Mouse (Mus musculus) embryo, embryonic 11.5 days (tissue): ENCODE results near the gene Zfp719.

Source experiments
- DNase-seq: peaks from one replicate; pipeline ENCODE4 v3.0.0-alpha.2; 2012; ENCODE audit warnings: low read depth, low spot score

Gene Zfp719

DNA sequence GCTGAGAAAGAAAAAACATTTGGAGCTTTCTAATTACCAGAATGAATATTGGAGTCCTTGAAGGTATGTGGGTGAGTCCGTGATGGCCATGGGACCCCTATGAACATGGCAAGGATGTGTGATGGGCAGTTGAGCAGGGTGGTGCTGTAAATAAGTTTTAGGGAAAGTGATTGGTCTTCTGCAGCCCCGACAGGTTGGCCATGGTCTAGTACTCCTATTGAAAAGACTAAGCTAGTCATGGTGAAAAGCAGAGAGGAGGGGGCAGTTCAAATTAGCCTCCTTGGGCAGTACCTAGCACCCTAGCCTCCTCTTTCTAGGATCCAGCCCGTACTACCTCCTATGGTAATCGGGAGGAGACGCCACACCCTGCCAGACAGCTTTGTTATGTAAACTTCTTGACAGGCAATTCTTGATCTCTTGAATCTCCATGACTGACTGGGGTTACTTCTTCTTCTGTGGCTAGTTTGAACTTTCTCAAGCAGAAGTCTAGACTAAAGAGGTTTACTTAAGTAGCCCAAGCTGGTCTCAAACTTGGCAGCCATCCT, 28.4 kb downstream of the Zfp719 start:
- no peak for DNase-seq

DNA sequence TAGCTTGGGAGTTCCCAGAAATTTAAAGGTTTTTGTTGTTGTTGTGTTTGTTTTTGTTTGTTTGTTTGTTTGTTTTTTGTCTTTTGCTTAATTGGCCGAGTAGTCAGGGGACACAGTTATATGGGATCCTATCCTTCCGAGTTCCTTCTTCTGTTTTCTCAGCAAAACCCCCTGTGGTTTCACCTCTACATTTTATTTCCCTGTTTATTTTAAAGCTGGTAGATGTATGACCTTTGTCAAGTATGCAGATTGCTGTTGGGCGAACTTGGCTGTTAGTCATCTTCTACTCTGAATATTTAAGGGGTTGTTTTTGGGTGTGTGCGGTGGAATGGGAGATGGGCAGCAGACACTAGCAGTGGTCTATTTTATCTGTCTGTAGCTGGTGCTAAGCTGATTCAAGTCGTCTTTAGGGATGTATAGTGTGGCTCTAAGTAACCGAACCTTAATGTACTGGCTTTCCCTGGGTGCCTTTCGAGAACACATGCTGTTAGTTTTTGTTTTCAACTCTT, 29.0 kb downstream of the Zfp719 start:
- no peak for DNase-seq

GRCm38 (mm10) chr7:43613816-43614551, 34.6 kb downstream of the Zfp719 start:
- no peak for DNase-seq

GRCm38 (mm10) chr7:43622927-43623326, 43.5 kb downstream of the Zfp719 start:
- no peak for DNase-seq

DNA sequence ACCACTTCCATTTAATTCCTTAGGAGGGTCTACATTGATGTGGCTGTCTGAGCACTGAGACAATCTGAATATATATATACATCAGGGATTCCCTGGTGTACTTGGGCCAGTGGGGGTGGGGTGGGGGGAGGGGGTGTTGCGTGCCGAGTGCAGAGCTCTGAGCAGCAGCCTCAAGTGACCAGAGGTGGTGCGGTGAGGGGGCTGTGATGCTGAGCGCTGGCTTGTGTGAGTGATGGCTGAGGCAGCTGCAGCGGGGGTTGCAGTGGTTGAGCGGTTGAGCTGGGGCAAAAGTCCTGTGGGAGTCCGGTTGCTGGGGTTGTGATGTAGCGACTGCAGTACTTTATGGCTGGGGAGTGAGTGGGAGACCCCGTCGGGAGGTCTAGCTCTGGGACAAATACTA, 44.4 kb downstream of the Zfp719 start:
- DNase-seq: no peak

DNA sequence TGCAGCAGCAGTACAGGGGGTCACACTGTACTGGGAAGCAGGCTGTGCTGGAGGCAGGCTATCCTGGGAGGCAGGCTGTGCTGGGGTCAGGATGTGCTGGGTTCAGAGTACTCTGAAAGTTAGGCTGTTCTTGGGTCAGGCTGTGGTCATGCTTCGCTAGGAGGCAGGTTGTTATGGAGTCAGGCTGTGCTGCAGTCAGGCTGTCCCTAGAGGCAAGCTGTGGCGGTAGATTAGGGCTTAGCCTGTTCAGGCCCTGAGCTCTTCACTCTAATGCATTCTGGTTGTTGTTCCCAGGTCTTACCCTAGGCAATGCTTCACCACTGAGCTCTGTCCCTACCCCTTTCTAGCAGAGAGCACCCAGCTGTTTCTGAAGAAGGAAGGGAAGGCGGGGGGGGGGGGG, 45.7 kb downstream of the Zfp719 start:
- no peak for DNase-seq

DNA sequence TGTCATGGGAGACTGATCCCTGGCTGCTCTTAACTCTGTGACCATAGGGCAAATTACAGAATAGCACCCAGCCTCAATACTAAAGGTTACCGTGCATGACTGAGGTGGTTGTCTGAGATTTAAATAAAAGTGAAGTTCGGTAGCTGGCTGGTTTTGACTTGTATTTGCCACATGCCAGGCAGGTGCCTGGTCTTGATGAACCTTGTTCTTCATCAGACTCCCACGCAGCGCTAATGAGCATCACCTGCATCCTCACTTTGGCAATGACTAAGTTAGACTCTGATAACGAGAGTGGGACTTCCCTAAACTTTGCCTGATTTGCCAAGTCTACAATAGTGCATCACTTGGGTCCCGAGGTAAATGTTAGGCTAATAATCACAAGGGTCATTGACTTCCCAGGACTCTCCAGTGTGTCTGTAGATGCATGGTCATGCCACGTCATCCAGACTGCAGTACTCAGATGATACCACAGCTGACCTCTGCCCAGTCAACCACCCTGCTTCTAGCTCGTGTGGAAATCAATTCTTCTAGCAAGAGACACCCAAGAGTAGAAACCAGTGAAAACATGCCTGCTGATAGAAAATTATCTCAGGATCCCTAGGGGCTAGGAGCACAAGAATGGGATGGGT, 46.5 kb downstream of the Zfp719 start:
- no peak for DNase-seq

GRCm38 (mm10) chr7:43633940-43634339, 54.5 kb downstream of the Zfp719 start:
- no peak for DNase-seq

- no peak for DNase-seq
Observed at GRCm38 (mm10) chr7:43634500-43634899, 55.1 kb downstream of the Zfp719 start, which contains the start of gene Ceacam18. TSS of gene Ceacam18 (plus strand) at chr7:43634707.

- DNase-seq: no peak
Observed at GRCm38 (mm10) chr7:43636194-43636593, 56.8 kb downstream of the Zfp719 start.

GRCm38 (mm10) chr7:43637118-43637517, 57.7 kb downstream of the Zfp719 start:
- no peak for DNase-seq

GRCm38 (mm10) chr7:43642587-43642986, 63.2 kb downstream of the Zfp719 start:
- DNase-seq: no peak
